Mouse (Mus musculus) heart, embryonic 10.5 days (tissue): ENCODE data around the gene Ckmt2. TPM values are rescaled to one million over a fixed set of nuclear protein-coding genes. Genes with fewer than 3 reads are reported as not detected.
A peak's percentile ranks its signal among the peaks of the same experiment; 100 is the strongest.

Experiments used
- DNase-seq: peaks from one replicate; pipeline ENCODE4 v3.0.0-alpha.2; 2017; ENCODE audit warnings: low spot score
- H3K27ac ChIP-seq: fragments of 300-500 bp; sonication (generic); 2 replicates; pipeline ENCODE4 v1.5.1; 2016; ENCODE audit warnings: mild to moderate bottlenecking
- H3K27me3 ChIP-seq: fragments of 300-500 bp; sonication (generic); 2 replicates; pipeline ENCODE4 v1.6.1; 2016; ENCODE audit warnings: mild to moderate bottlenecking; ENCODE audit not compliant: poor library complexity, insufficient read depth, severe bottlenecking
- H3K36me3 ChIP-seq: fragments of 300-500 bp; sonication (generic); 2 replicates; pipeline ENCODE4 v1.6.1; 2016; ENCODE audit warnings: mild to moderate bottlenecking, moderate library complexity
- H3K4me1 ChIP-seq: fragments of 300-500 bp; sonication (generic); 2 replicates; pipeline ENCODE4 v1.6.1; 2016; ENCODE audit warnings: mild to moderate bottlenecking
- H3K4me3 ChIP-seq: fragments of 300-500 bp; sonication (generic); 2 replicates; pipeline ENCODE4 v1.5.1; 2016; ENCODE audit warnings: mild to moderate bottlenecking, moderate library complexity
- H3K9me3 ChIP-seq: fragments of 300-500 bp; sonication (generic); 2 replicates; pipeline ENCODE4 v1.6.1; 2016; ENCODE audit warnings: mild to moderate bottlenecking, moderate library complexity
- WGBS: fragments of 180-500 bp; shearing (Covaris S2); methylation state at CpG from one replicate; pipeline ENCODE4 v1.1.7; 2016; 5-methylcytosine and 5-hydroxymethylcytosine counted together
- polyA plus RNA-seq: library from polyadenylated mRNA; unstranded; fragments of >200 nt; fragmentation: Nextera tagmentation; extraction: Ambion mirVana; gene quantifications from 2 replicates; pipeline ENCODE4 v1.2.1, GENCODE M21; 2016

Gene Ckmt2
- polyA plus RNA-seq, 1 experiment from 2014 or later, result 3.3 TPM

DNA sequence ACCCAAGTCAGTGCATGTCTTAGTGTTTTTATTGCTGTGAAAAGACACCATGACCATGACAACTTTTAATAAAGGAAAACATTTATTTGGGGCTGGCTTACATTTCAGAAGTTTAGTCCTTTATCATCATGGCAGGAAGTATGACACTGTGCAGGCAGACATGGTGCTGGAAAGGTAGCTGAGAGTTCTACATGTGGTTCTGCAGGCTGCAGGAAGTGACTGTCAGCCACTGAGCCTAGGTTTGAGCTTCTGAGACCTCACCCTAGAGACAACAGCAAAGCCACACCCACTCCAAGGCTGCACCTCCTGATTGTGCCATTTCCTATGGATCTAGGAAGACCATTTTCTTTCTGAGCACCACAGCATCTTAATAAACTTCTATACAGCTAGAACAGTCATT, 48.8 kb downstream of the Ckmt2 start:
- Histone ChIP-seq H3K9me3 (no peaks in the 10 kb centered on the region), H3K4me3 (no peak overlapping the region), H3K4me1 (no peaks in the 10 kb centered on the region), H3K27me3 (no peaks in the 10 kb centered on the region), H3K36me3 (no peaks in the 10 kb centered on the region), H3K27ac (no peak overlapping the region)
- no peak for DNase-seq

DNA sequence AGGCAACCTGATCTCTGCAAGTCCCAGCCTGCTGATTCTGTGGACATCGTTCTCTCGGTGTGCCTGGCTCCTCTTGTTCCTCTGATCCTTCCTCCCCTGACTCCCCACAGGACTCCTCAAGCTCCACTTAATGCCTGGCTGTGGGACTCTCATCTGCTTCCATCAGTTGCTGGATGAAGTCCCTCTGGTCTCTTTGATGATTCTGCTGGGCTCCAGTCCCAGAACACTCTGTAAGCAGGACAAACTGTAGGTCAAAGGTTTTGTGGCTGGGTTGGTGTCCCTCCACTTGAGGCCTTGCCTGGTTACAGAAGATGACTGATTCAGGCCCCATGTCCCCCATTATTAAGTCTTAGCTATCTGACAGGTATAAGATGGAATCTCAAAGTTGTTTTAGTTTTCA, 50.6 kb downstream of the Ckmt2 start:
- no peaks in the 10 kb centered on the region for H3K4me1 ChIP-seq
- H3K27ac ChIP-seq, result no peak overlapping the region
- WGBS, result 83% methylated on average over 2 of the region's 2 CpGs
- H3K27me3 ChIP-seq, result no peaks in the 10 kb centered on the region
- DNase-seq, result no peak
- no peaks in the 10 kb centered on the region for H3K36me3 ChIP-seq
- H3K9me3 ChIP-seq, result no peaks in the 10 kb centered on the region
- H3K4me3 ChIP-seq, result no peak overlapping the region

DNA sequence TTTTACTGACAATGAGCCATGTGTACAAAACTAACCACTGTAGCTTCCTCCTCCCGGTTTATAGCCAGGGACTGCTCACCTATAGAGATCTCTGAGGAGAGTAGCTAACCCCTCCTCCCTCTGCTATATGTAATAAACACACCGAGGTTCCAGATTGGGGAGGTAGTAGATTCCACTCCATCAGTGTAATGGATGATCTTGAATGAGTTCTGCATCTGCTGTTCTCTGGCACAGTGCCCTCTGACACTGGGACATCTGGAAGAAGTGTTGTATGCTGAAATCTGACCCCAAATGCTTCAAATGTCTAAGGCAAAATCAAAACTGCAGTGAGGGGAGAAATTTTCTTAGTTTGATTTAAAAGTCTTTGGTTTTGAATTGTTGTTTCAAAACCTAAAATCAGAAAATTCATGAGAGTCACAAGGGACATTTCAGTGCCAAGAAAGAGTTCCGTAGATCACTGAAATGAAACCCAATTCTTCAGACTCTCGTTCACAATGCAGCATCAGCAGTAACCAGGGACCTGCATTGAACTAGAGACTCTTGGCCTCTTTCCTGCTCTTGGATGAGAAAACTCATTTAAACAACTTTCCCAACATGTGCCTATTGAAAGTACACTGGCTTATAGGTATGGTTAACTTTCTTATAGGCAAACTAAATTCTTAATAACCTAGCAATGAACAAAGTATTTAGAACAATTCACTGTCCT, 51.7 kb downstream of the Ckmt2 start:
- no peaks in the 10 kb centered on the region for H3K27me3 ChIP-seq
- no peak overlapping the region for H3K4me3 ChIP-seq
- no peaks in the 10 kb centered on the region for H3K36me3 ChIP-seq
- WGBS, result 73% methylated on average over 4 of the region's 4 CpGs
- H3K9me3 ChIP-seq, result no peaks in the 10 kb centered on the region
- no peaks in the 10 kb centered on the region for H3K4me1 ChIP-seq
- no peak overlapping the region for H3K27ac ChIP-seq
- DNase-seq, result no peak

DNA sequence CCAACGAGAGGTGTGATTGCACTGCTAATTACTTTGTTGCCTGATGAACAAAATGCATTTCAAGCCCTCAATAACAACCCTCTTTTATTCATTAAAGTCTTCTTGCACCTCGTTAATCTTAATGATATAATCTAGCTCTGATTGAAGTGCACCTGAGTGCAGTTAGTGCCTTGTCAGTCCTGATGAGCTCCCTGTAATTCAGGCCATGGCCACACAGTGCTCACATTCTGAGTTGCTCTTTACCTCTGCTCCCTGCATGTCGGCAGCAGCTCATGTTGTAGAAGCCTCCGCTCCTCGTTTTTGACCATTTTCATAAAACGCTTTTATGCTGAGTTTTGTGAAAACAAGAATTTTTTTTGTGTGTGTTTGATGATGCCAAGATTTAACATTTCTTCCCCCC, 53.0 kb downstream of the Ckmt2 start:
- WGBS, result 73% methylated on average over 6 of the region's 6 CpGs
- no peak overlapping the region for H3K4me3 ChIP-seq
- H3K27me3 ChIP-seq, result no peaks in the 10 kb centered on the region
- H3K27ac ChIP-seq, result no peak overlapping the region
- H3K36me3 ChIP-seq, result no peaks in the 10 kb centered on the region
- no peak for DNase-seq
- no peaks in the 10 kb centered on the region for H3K9me3 ChIP-seq
- H3K4me1 ChIP-seq, result no peaks in the 10 kb centered on the region

DNA sequence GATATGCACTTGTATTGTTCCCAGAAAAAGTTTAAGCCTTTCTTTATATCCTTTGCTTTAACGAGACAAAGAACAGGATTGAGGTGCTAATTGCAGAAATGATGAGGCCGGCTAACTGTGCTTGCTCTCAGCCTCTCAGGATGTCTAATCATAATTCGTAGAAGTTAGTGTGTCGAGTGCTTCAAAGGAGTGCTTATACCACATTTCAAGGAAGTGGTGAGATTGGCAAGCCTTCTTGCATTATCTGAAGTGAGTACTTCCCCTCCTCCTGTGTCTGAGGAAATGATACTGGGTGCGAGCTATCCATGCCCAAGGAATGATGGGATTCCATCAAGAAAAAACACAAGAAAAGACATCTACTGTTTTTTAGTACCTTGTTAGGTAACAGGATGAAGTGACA, 62.0 kb downstream of the Ckmt2 start:
- Histone ChIP-seq H3K4me3 (no peak overlapping the region), H3K4me1 (no peaks in the 10 kb centered on the region), H3K9me3 (no peaks in the 10 kb centered on the region), H3K36me3 (no peaks in the 10 kb centered on the region), H3K27me3 (no peaks in the 10 kb centered on the region), H3K27ac (no peak overlapping the region)
- no peak for DNase-seq
- 83% methylated on average over 5 of the region's 5 CpGs for WGBS

DNA sequence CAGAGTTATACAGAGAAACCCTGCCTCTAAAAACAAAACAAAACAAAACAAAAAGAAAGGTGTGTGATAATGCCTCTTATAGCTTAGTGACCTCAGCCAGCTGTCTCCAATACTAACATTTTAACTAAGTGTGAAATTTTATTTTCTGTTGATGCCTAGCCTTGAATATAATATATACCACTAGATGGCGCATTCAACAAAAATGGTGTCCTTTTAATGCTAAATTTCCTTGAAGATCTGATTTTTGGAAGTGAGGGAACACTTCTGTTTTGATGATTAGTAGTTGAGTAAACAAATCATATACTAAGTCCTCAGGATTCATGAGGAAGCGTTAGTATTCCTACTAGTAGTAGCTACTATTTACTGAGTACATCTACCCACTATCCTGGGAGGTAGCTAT, 67.2 kb downstream of the Ckmt2 start:
- WGBS, result 41% methylated on average over 2 of the region's 2 CpGs
- Histone ChIP-seq H3K36me3 (peaks cover 15% of the 10 kb centered on the region), H3K4me3 (no peak overlapping the region), H3K27me3 (no peaks in the 10 kb centered on the region), H3K4me1 (peaks cover 5% of the 10 kb centered on the region), H3K9me3 (no peaks in the 10 kb centered on the region), H3K27ac (no peak overlapping the region)
- DNase-seq, result no peak

DNA sequence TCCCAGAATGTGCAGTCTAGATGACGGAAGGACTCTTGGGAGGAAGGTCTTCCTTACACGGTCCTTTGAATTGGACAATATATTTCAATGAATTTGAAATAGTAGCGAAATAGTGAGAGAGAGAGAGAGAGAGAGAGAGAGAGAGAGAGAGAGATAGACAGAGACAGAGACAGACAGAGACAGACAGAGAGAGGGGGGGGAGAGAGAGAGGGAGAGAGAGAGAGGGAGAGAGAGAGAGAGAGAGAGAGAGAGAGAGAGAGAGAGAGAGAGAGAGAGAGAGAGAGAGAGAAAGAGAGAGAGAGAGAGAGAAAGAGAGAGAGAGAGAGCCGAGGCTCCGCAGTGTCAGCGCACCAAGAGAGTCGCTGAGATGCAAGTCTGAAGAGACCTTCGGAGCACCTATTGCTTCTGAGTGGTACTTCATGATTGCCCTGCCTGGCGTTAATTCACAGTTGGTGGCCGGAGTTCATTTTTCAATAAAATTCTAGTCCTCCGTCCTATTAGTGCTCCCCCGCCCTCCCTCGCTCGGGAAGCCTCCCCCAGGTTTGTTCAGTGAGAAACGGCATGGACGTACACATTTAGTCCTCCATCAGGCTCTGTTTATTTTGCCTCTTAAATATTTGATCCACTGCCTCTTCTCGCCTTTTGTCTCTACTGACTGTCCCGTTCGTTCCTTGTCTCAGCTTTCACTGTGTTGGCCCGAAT, 68.7 kb downstream of the Ckmt2 start:
- Histone ChIP-seq H3K36me3 (peaks cover 18% of the 10 kb centered on the region), H3K27me3 (no peaks in the 10 kb centered on the region), H3K4me1 (peaks cover 5% of the 10 kb centered on the region), H3K9me3 (no peaks in the 10 kb centered on the region), H3K27ac (peak overlapping the region; percentile 98), H3K4me3 (peak overlapping the region; percentile 95)
- DNase-seq, result no peak
- 39% methylated on average over 20 of the region's 20 CpGs for WGBS

DNA sequence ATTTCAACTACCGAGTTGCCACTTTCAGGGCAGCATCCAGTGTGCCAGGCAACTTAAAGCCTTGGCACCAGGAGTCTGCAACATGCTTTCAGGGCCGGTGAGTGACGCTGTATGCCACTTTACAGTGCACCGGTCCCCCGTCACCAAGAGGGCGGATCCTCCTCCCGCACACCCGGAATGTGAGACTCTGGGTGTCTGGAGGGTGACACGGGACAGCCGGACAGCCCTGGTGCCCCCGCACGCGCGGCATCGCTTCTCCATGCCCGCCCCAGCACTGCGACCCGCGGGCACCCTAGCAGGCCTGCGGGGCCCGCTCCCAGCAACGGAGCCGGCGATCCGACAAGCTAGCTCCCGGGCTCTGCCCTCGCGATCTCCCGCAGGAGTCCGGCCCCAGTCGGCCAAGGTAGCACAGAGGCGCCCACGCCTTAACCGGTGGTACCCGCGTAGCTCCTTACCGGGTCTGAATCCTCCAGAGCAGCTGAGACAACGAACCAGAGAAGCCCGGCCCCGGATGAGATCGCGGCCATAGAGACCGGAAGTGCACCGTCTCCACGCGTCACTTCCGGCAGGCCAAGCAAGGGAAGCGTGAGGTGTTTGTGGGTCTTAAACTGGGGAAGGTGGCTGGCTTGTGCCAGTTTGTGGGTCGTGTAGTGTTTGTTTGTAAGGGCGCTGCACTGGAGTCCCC, 69.4 kb downstream of the Ckmt2 start, which contains the start of gene Zcchc9:
Gene Zcchc9 (minus strand): TSS at position 551 of the 685 bp plus-strand sequence.
- DNase-seq, result peak; percentile 96
- Histone ChIP-seq H3K27ac (peak within 1 kb of the TSS; percentile 98), H3K27me3 (no peaks in the 10 kb centered on the region), H3K4me3 (peak within 1 kb of the TSS; percentile 95), H3K9me3 (no peaks in the 10 kb centered on the region), H3K36me3 (peaks cover 18% of the 10 kb centered on the region), H3K4me1 (peaks cover 5% of the 10 kb centered on the region)
- under 1% methylated on average over 50 of the region's 50 CpGs for WGBS

Other genes with a start within 250 kb of the Ckmt2 start
- gene Acot12, start 135.4 kb downstream of the Ckmt2 start, polyA plus RNA-seq, result not detected in 2 replicates
- 25.1 and 25.6 TPM in 2 replicates for gene Zcchc9, start 69.2 kb downstream of the Ckmt2 start, polyA plus RNA-seq